Comparison of ENCODE assay signal across 8 mouse cellular contexts in the genomic region with DNA sequence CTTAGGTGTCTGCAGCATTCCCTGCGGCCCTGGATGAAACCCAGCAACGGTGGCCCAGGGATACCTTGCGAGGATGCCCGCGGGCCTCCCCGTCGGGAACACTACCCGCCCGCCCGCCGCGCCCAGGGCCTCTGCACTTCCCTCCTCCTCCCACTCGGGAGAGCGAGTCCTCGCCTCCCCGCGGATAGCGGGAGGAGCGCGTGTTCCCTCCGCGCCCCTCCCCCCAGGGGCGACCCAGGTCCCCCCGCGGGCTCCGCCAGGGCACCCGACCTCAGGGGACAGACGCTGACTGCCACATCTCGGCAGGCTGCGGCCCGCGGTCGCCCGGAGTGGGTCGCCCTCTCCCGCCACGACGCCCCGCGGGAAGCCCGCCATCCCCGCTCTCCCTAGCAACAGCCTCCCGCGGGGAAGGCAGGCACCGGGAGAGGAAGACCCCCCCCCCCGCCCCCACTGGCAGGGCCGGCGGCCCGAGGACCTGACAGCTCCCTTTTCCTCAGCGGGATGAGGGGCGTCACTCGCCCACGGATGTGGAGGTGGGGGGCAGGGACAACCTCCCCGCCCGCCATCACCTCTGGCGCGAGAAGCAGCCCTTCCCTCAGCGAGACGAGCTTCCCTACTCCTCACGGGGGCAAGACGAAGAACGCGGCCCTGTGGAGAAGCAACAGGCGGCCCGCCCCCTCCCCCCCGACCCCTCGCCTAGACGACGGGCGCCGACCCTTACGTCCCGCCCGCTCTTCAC. TPM values are rescaled to one million over a fixed set of nuclear protein-coding genes. Genes with fewer than 3 reads are reported as not detected.
DNase-seq lines count a peak whose midpoint lies in the region; TF ChIP-seq lines count a peak whose summit lies in the region.

No protein-coding gene starts in this region.

- H3K27me3 ChIP-seq in forebrain, embryonic 10.5 days (ENCODE audit: poor library complexity, severe bottlenecking), result no peaks in the 10 kb centered on the region

- under 1% methylated on average over 70 of the region's 74 CpGs for WGBS in bone marrow, adult 2 months
- WGBS in forebrain, embryonic 10.5 days, result under 1% methylated on average over 71 of the region's 74 CpGs

- H3K9me3 ChIP-seq in ES-E14 (ENCODE audit: control insufficient read depth, insufficient read depth, low read depth, low read length), result no peaks in the 10 kb centered on the region
- no peaks in the 10 kb centered on the region for H3K9me3 ChIP-seq in forebrain, embryonic 10.5 days

- intact Hi-C loops in heart, postnatal 36 days (cut with DNase I), result loop anchor here (5.0 kb wide), 2 partner anchors 143 to 197 kb away; partner anchors contain the start of gene Ak2

- peak overlapping the region; percentile 74 for H3K9ac ChIP-seq in ES-E14 (ENCODE audit: insufficient read depth, low read depth, low read length, poor library complexity, severe bottlenecking)

- DNase-seq in ES-E14 (ENCODE audit: low read depth, low spot score), result peak; percentile 43
- peak; percentile 56 for DNase-seq in forebrain, embryonic 10.5 days (ENCODE audit: extremely low spot score, low spot score)
- peak; percentile 46 to 74 for DNase-seq in heart, postnatal 36 days
- peak; percentile 48 to 60 for DNase-seq in layer of hippocampus, postnatal 25 days (ENCODE audit: extremely low spot score in 1 of 2, low spot score in 1 of 2)
- DNase-seq in lung, postnatal 36 days, result peak; percentile 38
- DNase-seq in right cerebral cortex, postnatal 10 days (ENCODE audit: low spot score in 2 of 2), result peak; percentile 71
- peak; percentile 53 for DNase-seq in urinary bladder, postnatal 25 days (ENCODE audit: low spot score)

- H3K27ac ChIP-seq in ES-E14 (ENCODE audit: insufficient read depth, low read depth, low read length, poor library complexity, severe bottlenecking), result peak overlapping the region; percentile 82
- H3K27ac ChIP-seq in bone marrow, adult 2 months (ENCODE audit: control insufficient read depth, insufficient read depth, low read depth, low read length, poor library complexity), result peak overlapping the region; percentile 47
- peak overlapping the region; percentile 98 for H3K27ac ChIP-seq in forebrain, embryonic 10.5 days

- TF ChIP-seq POLR2A in bone marrow, adult 2 months (IDR thresholded peaks at IDR 0.05; ENCODE audit: borderline replicate concordance, control insufficient read depth, low read depth, low read length), result no peak

- no peak for TF ChIP-seq CTCF in bone marrow, adult 2 months (IDR thresholded peaks at IDR 0.05; ENCODE audit: control insufficient read depth, insufficient read depth, low read length)

- peaks cover 5 to 12% of the 10 kb centered on the region in 2 experiments; a peak in 3 of 4 replicates for H3K4me1 ChIP-seq in ES-E14 (ENCODE audit: control insufficient read depth in 2 of 2, insufficient read depth in 2 of 2, low read length in 2 of 2, poor library complexity in 1 of 2)
- peaks cover 4% of the 10 kb centered on the region for H3K4me1 ChIP-seq in bone marrow, adult 2 months (ENCODE audit: control insufficient read depth, insufficient read depth, low read length)
- peaks cover 36% of the 10 kb centered on the region for H3K4me1 ChIP-seq in forebrain, embryonic 10.5 days

- in situ Hi-C loops in ES-E14 (cut with MboI; ENCODE audit: low sequenced_read_pairs in 2 of 2, unreplicated experiment in 2 of 2), result no loop called here

- H3K36me3 ChIP-seq in ES-E14 (ENCODE audit: control insufficient read depth, insufficient read depth, low read length, poor library complexity, severe bottlenecking), result peaks cover 8% of the 10 kb centered on the region; the same call in 1 of the 2 replicates
- H3K36me3 ChIP-seq in forebrain, embryonic 10.5 days (replicated peaks), result peaks cover 22% of the 10 kb centered on the region

- peak overlapping the region; percentile 84 to 86 for H3K4me3 ChIP-seq in ES-E14 (ENCODE audit: insufficient read depth in 1 of 2, low read depth in 1 of 2, low read length in 2 of 2, poor library complexity in 1 of 2, severe bottlenecking in 1 of 2)
- H3K4me3 ChIP-seq in bone marrow, adult 2 months (replicated peaks; ENCODE audit: control insufficient read depth, low read depth, low read length), result peak overlapping the region; percentile 94
- peak overlapping the region; percentile 98 for H3K4me3 ChIP-seq in forebrain, embryonic 10.5 days

TF ChIP-seq in ES-E14, 5 proteins besides CTCF, POLR2A, EP300 and RAD21:
- TF ChIP-seq CHD2 (IDR thresholded peaks at IDR 0.05; ENCODE audit: low read depth, low read length) (no peak), MAFK (IDR thresholded peaks at IDR 0.05; ENCODE audit: insufficient read depth, low read depth, low read length) (no peak), ZNF384 (IDR thresholded peaks at IDR 0.05; ENCODE audit: low read depth, low read length) (no peak), ZC3H11A (IDR thresholded peaks at IDR 0.05; ENCODE audit: borderline replicate concordance, low read depth, low read length) (no peak), HCFC1 (IDR thresholded peaks at IDR 0.05; ENCODE audit: borderline replicate concordance, insufficient read depth, low read length) (no peak)

RNA-seq across cellular contexts. Expression of gene S100pbp, which starts 0.6 kb away (rescaled TPM):
- 25.5 and 25.7 TPM in 2 replicates for total RNA-seq in ES-E14 (2012; rRNA removed)
- 8.5 and 9.4 TPM in 2 replicates for polyA plus RNA-seq in bone marrow, adult 2 months (2011; ENCODE audit: insufficient read depth, insufficient read length, low replicate concordance, missing spikeins)
- polyA plus RNA-seq in forebrain, embryonic 10.5 days (2016; fragmentation: Nextera tagmentation; extraction: Ambion mirVana), result 29.4 and 29.7 TPM in 2 replicates
- total RNA-seq in heart, postnatal 36 days (2021), result 10 to 100 TPM; 11.3 to 15.7 TPM
- 10 to 100 TPM; 32.5 to 35.2 TPM for total RNA-seq in layer of hippocampus, postnatal 25 days (2021)

RNA-seq across cellular contexts. Expression of gene Yars, which starts 0.6 kb away (rescaled TPM):
- total RNA-seq in ES-E14 (2012; rRNA removed), result 125 and 136 TPM in 2 replicates
- 25.1 and 28.2 TPM in 2 replicates for polyA plus RNA-seq in bone marrow, adult 2 months (2011; ENCODE audit: insufficient read depth, insufficient read length, low replicate concordance, missing spikeins)
- polyA plus RNA-seq in forebrain, embryonic 10.5 days (2016; fragmentation: Nextera tagmentation; extraction: Ambion mirVana), result 109 and 120 TPM in 2 replicates
- 10 to 100 TPM; 26.3 to 31.0 TPM for total RNA-seq in heart, postnatal 36 days (2021)
- total RNA-seq in layer of hippocampus, postnatal 25 days (2021), result 10 to 100 TPM; 85.0 to 85.9 TPM

RNA-seq across cellular contexts. Expression of gene Fndc5, which starts 52.2 kb away (rescaled TPM):
- 1.2 and 1.5 TPM in 2 replicates for total RNA-seq in ES-E14 (2012; rRNA removed)
- polyA plus RNA-seq in bone marrow, adult 2 months (2011; ENCODE audit: insufficient read depth, insufficient read length, low replicate concordance, missing spikeins), result 2.7 TPM in 1 of 2 replicates, not detected in the other
- polyA plus RNA-seq in forebrain, embryonic 10.5 days (2016; fragmentation: Nextera tagmentation; extraction: Ambion mirVana), result 0.56 and 0.93 TPM in 2 replicates
- 100 to 1,000 TPM; 324 to 341 TPM for total RNA-seq in heart, postnatal 36 days (2021)
- total RNA-seq in layer of hippocampus, postnatal 25 days (2021), result 10 to 100 TPM; 85.1 to 86.0 TPM

Comparison
In these comparisons a context has a peak if more than half of its experiments do, and no peak if none do; other contexts are left out.
1. Peak in every context shown above with its lines: DNase-seq, H3K4me3 ChIP-seq and H3K27ac ChIP-seq.
2. H3K27ac ChIP-seq: peak in every context shown above with its lines; median percentile 98 in forebrain, embryonic 10.5 days; 82 in ES-E14; 47 in bone marrow, adult 2 months.
3. RNA of gene Fndc5, which starts 52.2 kb away (total RNA-seq): 324 to 341 TPM in heart, postnatal 36 days and 85.1 to 86.0 TPM in layer of hippocampus, postnatal 25 days; 1.2 to 1.5 TPM in ES-E14; every median in the first group is over 10 times any median in the second.